Mouse (Mus musculus): ENCODE measurements around the gene Myoz2. TPM values are rescaled to one million over a fixed set of nuclear protein-coding genes. Genes with fewer than 3 reads are reported as not detected.

The Myoz2 gene
- polyA plus RNA-seq, 1 experiment from 2014 or later = 252 TPM

- Histone ChIP-seq H3K27ac (ENCODE audit: low read length) (no peak overlapping the region), H3K36me3 (ENCODE audit: control insufficient read depth, insufficient read depth) (no peaks in the 10 kb centered on the region), H3K4me1 (ENCODE audit: control insufficient read depth, insufficient read depth, low read length) (peaks cover 27% of the 10 kb centered on the region), H3K9me3 (replicated peaks; ENCODE audit: control insufficient read depth, low read length) (peaks cover 3% of the 10 kb centered on the region; the same call in 1 of the 2 replicates), H3K4me2 (ENCODE audit: low read depth, low read length) (no peak overlapping the region), H3K27me3 (ENCODE audit: control insufficient read depth, insufficient read depth, low read length) (no peaks in the 10 kb centered on the region), H3K9ac (ENCODE audit: low read length) (no peak overlapping the region), H3K4me3 (ENCODE audit: low read length) (no peak overlapping the region)
- 93% methylated on average over 7 of the region's 7 CpGs for WGBS
- no peak for ATAC-seq (replicated peaks; ENCODE audit: extremely low read depth, insufficient read depth, low FRiP score)
These were observed 32.0 kb upstream of the Myoz2 start for GRCm38 (mm10) chr3:123066836-123067235.

- no peak overlapping the region for H3K4me3 ChIP-seq (ENCODE audit: low read length)
- peaks cover 3% of the 10 kb centered on the region; the same call in 1 of the 2 replicates for H3K9me3 ChIP-seq (replicated peaks; ENCODE audit: control insufficient read depth, low read length)
- H3K36me3 ChIP-seq (ENCODE audit: control insufficient read depth, insufficient read depth) = no peaks in the 10 kb centered on the region
- H3K9ac ChIP-seq (ENCODE audit: low read length) = no peak overlapping the region
- peaks cover 20% of the 10 kb centered on the region for H3K4me1 ChIP-seq (ENCODE audit: control insufficient read depth, insufficient read depth, low read length)
- no peak overlapping the region for H3K27ac ChIP-seq (ENCODE audit: low read length)
- no peak overlapping the region; the same call in 1 of the 2 replicates for H3K4me2 ChIP-seq (ENCODE audit: low read depth, low read length)
- H3K27me3 ChIP-seq (ENCODE audit: control insufficient read depth, insufficient read depth, low read length) = no peaks in the 10 kb centered on the region
- no peak for ATAC-seq (replicated peaks; ENCODE audit: extremely low read depth, insufficient read depth, low FRiP score)
- WGBS = 45% methylated on average over 5 of the region's 5 CpGs
These were observed 30.7 kb upstream of the Myoz2 start for GRCm38 (mm10) chr3:123065466-123065865.

GRCm38 (mm10) chr3:123064186-123064585 lies 29.4 kb upstream of the Myoz2 start:
- 41% methylated on average over 5 of the region's 5 CpGs for WGBS
- Histone ChIP-seq H3K36me3 (ENCODE audit: control insufficient read depth, insufficient read depth) (no peaks in the 10 kb centered on the region), H3K27ac (ENCODE audit: low read length) (no peak overlapping the region), H3K4me2 (ENCODE audit: low read depth, low read length) (no peak overlapping the region), H3K4me1 (ENCODE audit: control insufficient read depth, insufficient read depth, low read length) (peaks cover 16% of the 10 kb centered on the region), H3K4me3 (ENCODE audit: low read length) (no peak overlapping the region), H3K9ac (ENCODE audit: low read length) (no peak overlapping the region), H3K9me3 (replicated peaks; ENCODE audit: control insufficient read depth, low read length) (peaks cover 3% of the 10 kb centered on the region; the same call in 1 of the 2 replicates), H3K27me3 (ENCODE audit: control insufficient read depth, insufficient read depth, low read length) (no peaks in the 10 kb centered on the region)
- ATAC-seq (replicated peaks; ENCODE audit: extremely low read depth, insufficient read depth, low FRiP score) = no peak

- Histone ChIP-seq H3K4me2 (ENCODE audit: low read depth, low read length) (no peak overlapping the region), H3K9ac (ENCODE audit: low read length) (no peak overlapping the region), H3K4me3 (ENCODE audit: low read length) (no peak overlapping the region), H3K27me3 (ENCODE audit: control insufficient read depth, insufficient read depth, low read length) (no peaks in the 10 kb centered on the region), H3K27ac (ENCODE audit: low read length) (no peak overlapping the region), H3K9me3 (replicated peaks; ENCODE audit: control insufficient read depth, low read length) (no peaks in the 10 kb centered on the region), H3K36me3 (ENCODE audit: control insufficient read depth, insufficient read depth) (no peaks in the 10 kb centered on the region), H3K4me1 (ENCODE audit: control insufficient read depth, insufficient read depth, low read length) (peaks cover 16% of the 10 kb centered on the region)
- WGBS = 71% methylated on average over 2 of the region's 2 CpGs
- no peak for ATAC-seq (replicated peaks; ENCODE audit: extremely low read depth, insufficient read depth, low FRiP score)
These were observed 27.1 kb upstream of the Myoz2 start for GRCm38 (mm10) chr3:123061931-123062330.

- no peaks in the 10 kb centered on the region for H3K9me3 ChIP-seq (replicated peaks; ENCODE audit: control insufficient read depth, low read length)
- ATAC-seq (replicated peaks; ENCODE audit: extremely low read depth, insufficient read depth, low FRiP score) = no peak
- H3K27ac ChIP-seq (ENCODE audit: low read length) = no peak overlapping the region
- no peak overlapping the region for H3K4me3 ChIP-seq (ENCODE audit: low read length)
- 92% methylated on average over 1 of the region's 1 CpGs for WGBS
- no peaks in the 10 kb centered on the region for H3K36me3 ChIP-seq (ENCODE audit: control insufficient read depth, insufficient read depth)
- peaks cover 5% of the 10 kb centered on the region for H3K4me1 ChIP-seq (ENCODE audit: control insufficient read depth, insufficient read depth, low read length)
- no peak overlapping the region for H3K4me2 ChIP-seq (ENCODE audit: low read depth, low read length)
- H3K27me3 ChIP-seq (ENCODE audit: control insufficient read depth, insufficient read depth, low read length) = no peaks in the 10 kb centered on the region
- H3K9ac ChIP-seq (ENCODE audit: low read length) = no peak overlapping the region
These were observed 24.0 kb upstream of the Myoz2 start for GRCm38 (mm10) chr3:123058832-123059231.

- Histone ChIP-seq H3K9ac (ENCODE audit: low read length) (no peak overlapping the region), H3K4me2 (ENCODE audit: low read depth, low read length) (no peak overlapping the region), H3K9me3 (replicated peaks; ENCODE audit: control insufficient read depth, low read length) (peaks cover 4% of the 10 kb centered on the region), H3K4me3 (ENCODE audit: low read length) (no peak overlapping the region), H3K4me1 (ENCODE audit: control insufficient read depth, insufficient read depth, low read length) (peaks cover 7% of the 10 kb centered on the region), H3K27ac (ENCODE audit: low read length) (peak overlapping the region; percentile 27; the same call in 1 of the 2 replicates), H3K27me3 (ENCODE audit: control insufficient read depth, insufficient read depth, low read length) (no peaks in the 10 kb centered on the region), H3K36me3 (ENCODE audit: control insufficient read depth, insufficient read depth) (no peaks in the 10 kb centered on the region)
- 0 out of 2 replicates have a peak, but pooled peaks have one; percentile 14 for ATAC-seq (replicated peaks; ENCODE audit: extremely low read depth, insufficient read depth, low FRiP score)
- WGBS = 30% methylated on average over 5 of the region's 5 CpGs
These were observed 19.4 kb upstream of the Myoz2 start for GRCm38 (mm10) chr3:123054178-123054577.

- ATAC-seq (replicated peaks; ENCODE audit: extremely low read depth, insufficient read depth, low FRiP score) = no peak
- Histone ChIP-seq H3K27me3 (ENCODE audit: control insufficient read depth, insufficient read depth, low read length) (no peaks in the 10 kb centered on the region), H3K4me2 (ENCODE audit: low read depth, low read length) (no peak overlapping the region), H3K4me1 (ENCODE audit: control insufficient read depth, insufficient read depth, low read length) (peaks cover 7% of the 10 kb centered on the region), H3K36me3 (ENCODE audit: control insufficient read depth, insufficient read depth) (no peaks in the 10 kb centered on the region), H3K4me3 (ENCODE audit: low read length) (no peak overlapping the region), H3K27ac (ENCODE audit: low read length) (no peak overlapping the region), H3K9me3 (replicated peaks; ENCODE audit: control insufficient read depth, low read length) (peaks cover 4% of the 10 kb centered on the region), H3K9ac (ENCODE audit: low read length) (no peak overlapping the region)
- WGBS = 58% methylated on average over 8 of the region's 8 CpGs
These were observed 18.6 kb upstream of the Myoz2 start for GRCm38 (mm10) chr3:123053192-123053938.

- no peak overlapping the region for H3K4me2 ChIP-seq (ENCODE audit: low read depth, low read length)
- H3K4me1 ChIP-seq (ENCODE audit: control insufficient read depth, insufficient read depth, low read length) = peaks cover 7% of the 10 kb centered on the region; the same call in 1 of the 2 replicates
- no peak overlapping the region for H3K9ac ChIP-seq (ENCODE audit: low read length)
- H3K4me3 ChIP-seq (ENCODE audit: low read length) = no peak overlapping the region
- no peaks in the 10 kb centered on the region for H3K36me3 ChIP-seq (ENCODE audit: control insufficient read depth, insufficient read depth)
- no peaks in the 10 kb centered on the region for H3K27me3 ChIP-seq (ENCODE audit: control insufficient read depth, insufficient read depth, low read length)
- H3K9me3 ChIP-seq (replicated peaks; ENCODE audit: control insufficient read depth, low read length) = no peaks in the 10 kb centered on the region
- ATAC-seq (replicated peaks; ENCODE audit: extremely low read depth, insufficient read depth, low FRiP score) = no peak
- no peak overlapping the region for H3K27ac ChIP-seq (ENCODE audit: low read length)
- WGBS = 78% methylated on average over 1 of the region's 1 CpGs
These were observed 7.5 kb upstream of the Myoz2 start for GRCm38 (mm10) chr3:123042308-123042707.

- Histone ChIP-seq H3K4me3 (ENCODE audit: low read length) (peak overlapping the region; percentile 50), H3K27ac (ENCODE audit: low read length) (peak overlapping the region; percentile 94), H3K27me3 (ENCODE audit: control insufficient read depth, insufficient read depth, low read length) (no peaks in the 10 kb centered on the region), H3K4me2 (ENCODE audit: low read depth, low read length) (peak overlapping the region; percentile 56), H3K9ac (ENCODE audit: low read length) (peak overlapping the region; percentile 73), H3K9me3 (replicated peaks; ENCODE audit: control insufficient read depth, low read length) (no peaks in the 10 kb centered on the region), H3K36me3 (ENCODE audit: control insufficient read depth, insufficient read depth) (no peaks in the 10 kb centered on the region), H3K4me1 (ENCODE audit: control insufficient read depth, insufficient read depth, low read length) (peaks cover 17% of the 10 kb centered on the region)
- no peak for ATAC-seq (replicated peaks; ENCODE audit: extremely low read depth, insufficient read depth, low FRiP score)
- WGBS = 52% methylated on average over 8 of the region's 8 CpGs
These were observed 1.0 kb downstream of the Myoz2 start for GRCm38 (mm10) chr3:123033804-123034203.
